10 mouse cellular contexts compared by ENCODE assay signal in the genomic region with DNA sequence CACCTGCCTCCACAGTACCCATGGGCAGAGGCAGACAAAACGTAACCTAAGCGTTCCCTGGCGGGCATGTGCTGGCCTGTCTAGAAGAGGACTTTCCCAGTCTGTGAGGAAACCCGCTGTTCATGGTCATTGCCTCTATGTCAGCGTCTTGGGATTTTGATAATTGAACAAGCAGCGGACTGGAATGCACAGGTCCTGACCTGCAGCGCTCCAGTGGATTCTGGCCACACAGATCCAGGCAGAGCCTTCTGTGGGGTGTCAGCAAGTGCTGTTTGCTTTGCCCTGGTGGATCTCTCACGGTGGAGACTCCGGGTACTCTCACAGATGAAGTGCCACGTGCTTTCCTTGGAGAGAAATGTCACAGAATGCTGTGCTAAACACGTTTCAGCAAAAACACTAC. TPM values are rescaled to one million over a fixed set of nuclear protein-coding genes. Genes with fewer than 3 reads are reported as not detected.
DNase-seq lines count a peak whose midpoint lies in the region; ATAC-seq lines count a peak whose summit lies in the region.
"Had no signal": no experiment of that assay in that cellular context is flagged by ENCODE, and none has a peak within 500 bp of the region (broad histone marks: within the 10 kb centered on the region; RNA-seq: fewer than 3 reads in every experiment).

No protein-coding gene starts in this region.

- H3K27me3 ChIP-seq in heart, embryonic 10.5 days (ENCODE audit: insufficient read depth, poor library complexity, severe bottlenecking), result no peaks in the 10 kb centered on the region
- no peaks in the 10 kb centered on the region; the same call in 1 of the 2 replicates for H3K27me3 ChIP-seq in heart, embryonic 11.5 days (ENCODE audit: control insufficient read depth, insufficient read depth, low read length)
- no peaks in the 10 kb centered on the region for H3K27me3 ChIP-seq in kidney, embryonic 15.5 days
- H3K27me3 ChIP-seq: hindbrain, embryonic 15.5 days; liver, embryonic 13.5 days had no signal

- no peak for DNase-seq in heart, embryonic 10.5 days (ENCODE audit: low spot score)
- peak; percentile 61 for DNase-seq in embryo, embryonic 10 days (ENCODE audit: low spot score)
- DNase-seq in neural tube, embryonic 10.5 days (ENCODE audit: extremely low spot score, low spot score), result peak; percentile 41
- DNase-seq in ovary, postnatal 14 days (ENCODE audit: low spot score), result no peak
- no peak for DNase-seq in ovary, adult 18-20 months (ENCODE audit: low spot score)
- DNase-seq in right cerebral cortex, postnatal 10 days (ENCODE audit: low spot score in 2 of 2), result no peak
- DNase-seq: liver, embryonic 13.5 days had no signal

- 60% methylated on average over 11 of the region's 11 CpGs for WGBS in heart, embryonic 10.5 days
- 46% methylated on average over 11 of the region's 11 CpGs for WGBS in heart, embryonic 11.5 days (ENCODE audit: insufficient replicate concordance)
- WGBS in kidney, embryonic 15.5 days, result 18% methylated on average over 11 of the region's 11 CpGs

- no peak for ATAC-seq in heart, embryonic 11.5 days (replicated peaks; ENCODE audit: insufficient number of reproducible peaks, low FRiP score, low TSS enrichment)
- ATAC-seq in kidney, embryonic 15.5 days (replicated peaks; ENCODE audit: low FRiP score), result peak; percentile 84

- peak overlapping the region; percentile 38 for H3K27ac ChIP-seq in heart, embryonic 10.5 days
- H3K27ac ChIP-seq in heart, embryonic 11.5 days (ENCODE audit: low read depth, low read length), result no peak overlapping the region
- H3K27ac ChIP-seq in kidney, embryonic 15.5 days, result no peak overlapping the region
- H3K27ac ChIP-seq: hindbrain, embryonic 15.5 days; liver, embryonic 13.5 days had no signal

- no peak overlapping the region for H3K4me3 ChIP-seq in heart, embryonic 10.5 days
- no peak overlapping the region for H3K4me3 ChIP-seq in heart, embryonic 11.5 days (ENCODE audit: low read depth, low read length)
- H3K4me3 ChIP-seq in kidney, embryonic 15.5 days (replicated peaks), result no peak overlapping the region
- H3K4me3 ChIP-seq: hindbrain, embryonic 15.5 days; liver, embryonic 13.5 days had no signal

- no peaks in the 10 kb centered on the region for H3K9me3 ChIP-seq in heart, embryonic 10.5 days
- no peaks in the 10 kb centered on the region for H3K9me3 ChIP-seq in heart, embryonic 11.5 days (replicated peaks; ENCODE audit: control insufficient read depth, low read length)
- no peaks in the 10 kb centered on the region for H3K9me3 ChIP-seq in kidney, embryonic 15.5 days (replicated peaks)
- H3K9me3 ChIP-seq: hindbrain, embryonic 15.5 days; liver, embryonic 13.5 days had no signal

- no peaks in the 10 kb centered on the region for H3K36me3 ChIP-seq in heart, embryonic 10.5 days
- H3K36me3 ChIP-seq in heart, embryonic 11.5 days (ENCODE audit: control insufficient read depth, insufficient read depth, low read length), result no peaks in the 10 kb centered on the region
- H3K36me3 ChIP-seq in kidney, embryonic 15.5 days, result no peaks in the 10 kb centered on the region
- H3K36me3 ChIP-seq: hindbrain, embryonic 15.5 days; liver, embryonic 13.5 days had no signal

- H3K4me2 ChIP-seq in heart, embryonic 11.5 days, result no peak overlapping the region
- H3K4me2 ChIP-seq in kidney, embryonic 15.5 days, result 0 out of 2 replicates have a peak overlapping the region, but pooled peaks have one; percentile 14
- H3K4me2 ChIP-seq: hindbrain, embryonic 15.5 days; liver, embryonic 13.5 days had no signal

- H3K9ac ChIP-seq in heart, embryonic 11.5 days (ENCODE audit: low read depth, low read length), result no peak overlapping the region
- H3K9ac ChIP-seq in kidney, embryonic 15.5 days, result no peak overlapping the region
- H3K9ac ChIP-seq: hindbrain, embryonic 15.5 days; liver, embryonic 13.5 days had no signal

- H3K4me1 ChIP-seq in heart, embryonic 10.5 days, result peaks cover 18% of the 10 kb centered on the region
- H3K4me1 ChIP-seq in heart, embryonic 11.5 days (ENCODE audit: control insufficient read depth, insufficient read depth, low read length), result no peaks in the 10 kb centered on the region; the same call in 1 of the 2 replicates
- peaks cover 15% of the 10 kb centered on the region for H3K4me1 ChIP-seq in kidney, embryonic 15.5 days
- H3K4me1 ChIP-seq: hindbrain, embryonic 15.5 days; liver, embryonic 13.5 days had no signal

RNA-seq across cellular contexts. Expression of a gene that starts 26.4 kb away (rescaled TPM):
- 4.8 and 5.6 TPM in 2 replicates for polyA plus RNA-seq in heart, embryonic 10.5 days (2016; fragmentation: Nextera tagmentation; extraction: Ambion mirVana)
- polyA plus RNA-seq in heart, embryonic 11.5 days (2014; fragmentation: Nextera tagmentation; extraction: Ambion mirVana), result 7.4 and 8.3 TPM in 2 replicates
- polyA plus RNA-seq in kidney, embryonic 15.5 days (2015; fragmentation: Nextera tagmentation; extraction: Ambion mirVana), result 2.8 and 2.9 TPM in 2 replicates

Comparison
In these comparisons a context has a peak if more than half of its experiments do, and no peak if none do; other contexts are left out.
1. DNase-seq: peak in embryo, embryonic 10 days (single experiment) and neural tube, embryonic 10.5 days (single experiment); none in heart, embryonic 10.5 days (single experiment), ovary, postnatal 14 days (single experiment), ovary, adult 18-20 months (single experiment) and right cerebral cortex, postnatal 10 days (0 of 2).